Mouse (Mus musculus) MEL (cell line): ENCODE data around the gene Glis1. TPM values are rescaled to one million over a fixed set of nuclear protein-coding genes. Genes with fewer than 3 reads are reported as not detected.

Source experiments
- DNase-seq: peaks from one replicate; pipeline ENCODE4 v3.0.0; 2011; ENCODE audit warnings: low read depth, low spot score
- H3K27ac ChIP-seq: 2 replicates; pipeline ENCODE4 v1.5.1; 2012; ENCODE audit warnings: low read depth, mild to moderate bottlenecking, control low read depth, low read length, moderate library complexity; ENCODE audit not compliant: control insufficient read depth
- H3K27me3 ChIP-seq, 2 experiments: fragments of 150-350 bp in 1 of 2; sonication (generic) in 1 of 2; 2 replicates each; pipeline ENCODE4 v1.6.1; 2012; ENCODE audit warnings: low read length in 2 of 2, mild to moderate bottlenecking in 2 of 2, improper control_type of control experiment in 1 of 2, moderate library complexity in 1 of 2; ENCODE audit not compliant: insufficient read depth in 2 of 2, control insufficient read depth in 1 of 2
- H3K36me3 ChIP-seq, 2 experiments: 2 replicates each; pipeline ENCODE4 v1.6.1; 2012 to 2014; ENCODE audit warnings: low read length in 2 of 2, improper control_type of control experiment in 1 of 2, inconsistent platforms in 1 of 2, mild to moderate bottlenecking in 1 of 2; ENCODE audit not compliant: insufficient read depth in 2 of 2, control insufficient read depth in 1 of 2
- H3K4me1 ChIP-seq, 2 experiments: fragments of 150-350 bp in 1 of 2; sonication (generic) in 1 of 2; 2 replicates each; pipeline ENCODE4 v1.6.1; 2012; ENCODE audit warnings: low read length in 2 of 2, improper control_type of control experiment in 1 of 2, mild to moderate bottlenecking in 1 of 2; ENCODE audit not compliant: insufficient read depth in 2 of 2, control insufficient read depth in 1 of 2
- H3K4me3 ChIP-seq, 2 experiments: fragments of 150-350 bp in 1 of 2; sonication (generic) in 1 of 2; 2 replicates each; pipeline ENCODE4 v1.5.1; 2012; ENCODE audit warnings: low read depth in 2 of 2, low read length in 2 of 2, mild to moderate bottlenecking in 2 of 2, moderate library complexity in 2 of 2, control low read depth in 1 of 2, improper control_type of control experiment in 1 of 2; ENCODE audit not compliant: control insufficient read depth in 1 of 2, insufficient read depth in 1 of 2
- H3K79me2 ChIP-seq: 2 replicates; pipeline ENCODE4 v1.6.1; 2012; ENCODE audit warnings: mild to moderate bottlenecking, low read length, moderate library complexity; ENCODE audit not compliant: control insufficient read depth, poor library complexity, insufficient read depth
- H3K9ac ChIP-seq: 2 replicates; pipeline ENCODE4 v1.6.1; 2012; ENCODE audit warnings: low read depth, mild to moderate bottlenecking, control low read depth, low read length, moderate library complexity; ENCODE audit not compliant: control insufficient read depth, poor library complexity, severe bottlenecking
- H3K9me3 ChIP-seq: fragments of 150-350 bp; sonication (generic); replicated peaks from 2 replicates; pipeline ENCODE4 v1.6.1; 2012; ENCODE audit warnings: mild to moderate bottlenecking, low read length, improper control_type of control experiment, moderate library complexity; ENCODE audit not compliant: insufficient read depth
- E2F4 ChIP-seq: IDR thresholded peaks from 2 replicates; pipeline ENCODE4 v1.6.1; 2011; ENCODE audit warnings: low read depth, low read length, improper control_type of control experiment, borderline replicate concordance
- ELF1 ChIP-seq: IDR thresholded peaks from 2 replicates; pipeline ENCODE4 v1.6.1; 2014; ENCODE audit warnings: low read depth, mild to moderate bottlenecking, inconsistent platforms, low read length, improper control_type of control experiment, moderate library complexity
- EP300 ChIP-seq, 2 experiments: IDR thresholded peaks; 2 replicates each; pipeline ENCODE4 v1.6.1; 2011; ENCODE audit warnings: improper control_type of control experiment in 2 of 2, low read length in 2 of 2, low read depth in 1 of 2, mild to moderate bottlenecking in 1 of 2
- ETS1 ChIP-seq: IDR thresholded peaks from 2 replicates; pipeline ENCODE4 v1.6.1; 2012; ENCODE audit warnings: low read depth, mild to moderate bottlenecking, inconsistent platforms, low read length, improper control_type of control experiment, moderate library complexity
- GABPA ChIP-seq: IDR thresholded peaks from 2 replicates; pipeline ENCODE4 v1.6.1; 2012; ENCODE audit warnings: low read depth, mild to moderate bottlenecking, inconsistent platforms, low read length, improper control_type of control experiment, moderate library complexity
- HCFC1 ChIP-seq: IDR thresholded peaks from 2 replicates; pipeline ENCODE4 v1.6.1; 2012; ENCODE audit warnings: low read depth, mild to moderate bottlenecking, inconsistent platforms, low read length, improper control_type of control experiment, moderate library complexity
- JUND ChIP-seq: IDR thresholded peaks from 2 replicates; pipeline ENCODE4 v1.6.1; 2011; ENCODE audit warnings: low read depth, mild to moderate bottlenecking, improper control_type of control experiment, low read length
- KAT2A ChIP-seq: conservative IDR thresholded peaks from 2 replicates; pipeline ENCODE4 v1.6.1; 2012; ENCODE audit warnings: low read depth, low read length, improper control_type of control experiment, inconsistent platforms
- MAFK ChIP-seq: IDR thresholded peaks from 2 replicates; pipeline ENCODE4 v1.6.1; 2011; ENCODE audit warnings: low read depth, mild to moderate bottlenecking, low read length, improper control_type of control experiment, borderline replicate concordance
- MAZ ChIP-seq: IDR thresholded peaks from 2 replicates; pipeline ENCODE4 v1.6.1; 2012; ENCODE audit warnings: low read depth, mild to moderate bottlenecking, inconsistent platforms, low read length, improper control_type of control experiment
- MEF2A ChIP-seq: IDR thresholded peaks from 2 replicates; pipeline ENCODE4 v1.6.1; 2014; ENCODE audit warnings: low read depth, mild to moderate bottlenecking, inconsistent platforms, low read length, improper control_type of control experiment; ENCODE audit not compliant: poor library complexity, insufficient replicate concordance, severe bottlenecking; ENCODE audit errors: extremely low read depth
- MXI1 ChIP-seq: IDR thresholded peaks from 2 replicates; pipeline ENCODE4 v1.6.1; 2011; ENCODE audit warnings: mild to moderate bottlenecking, low read depth, low read length, improper control_type of control experiment
- MYB ChIP-seq: IDR thresholded peaks from 2 replicates; pipeline ENCODE4 v1.6.1; 2011; ENCODE audit warnings: mild to moderate bottlenecking, low read depth, low read length, improper control_type of control experiment
- MYC ChIP-seq: IDR thresholded peaks from 2 replicates; pipeline ENCODE4 v1.6.1; 2011; ENCODE audit warnings: low read depth, mild to moderate bottlenecking, low read length, improper control_type of control experiment, moderate library complexity
- NELFE ChIP-seq: IDR thresholded peaks from 2 replicates; pipeline ENCODE4 v1.6.1; 2011; ENCODE audit warnings: low read depth, low read length, improper control_type of control experiment
- NRF1 ChIP-seq: IDR thresholded peaks from 2 replicates; pipeline ENCODE4 v1.6.1; 2014; ENCODE audit warnings: low read depth, mild to moderate bottlenecking, inconsistent platforms, low read length, improper control_type of control experiment, moderate library complexity; ENCODE audit not compliant: poor library complexity, insufficient read depth, severe bottlenecking
- POLR2A ChIP-seq, 2 experiments: IDR thresholded peaks; 2 replicates each; pipeline ENCODE4 v1.6.1; 2011 to 2012; ENCODE audit warnings: low read length in 2 of 2, mild to moderate bottlenecking in 2 of 2, control low read depth in 1 of 2, improper control_type of control experiment in 1 of 2, low read depth in 1 of 2, moderate library complexity in 1 of 2; ENCODE audit not compliant: control insufficient read depth in 1 of 2, insufficient read depth in 1 of 2, poor library complexity in 1 of 2
- POLR2AphosphoS2 ChIP-seq: IDR thresholded peaks from 2 replicates; pipeline ENCODE4 v1.6.1; 2011; ENCODE audit warnings: low read length, improper control_type of control experiment
- POLR2AphosphoS5 ChIP-seq: IDR thresholded peaks from 2 replicates; pipeline ENCODE4 v1.6.1; 2012; ENCODE audit warnings: low read depth, borderline replicate concordance, mild to moderate bottlenecking, inconsistent platforms, low read length, moderate library complexity, mixed read lengths
- RAD21 ChIP-seq: IDR thresholded peaks from 2 replicates; pipeline ENCODE4 v1.6.1; 2011; ENCODE audit warnings: mild to moderate bottlenecking, low read depth, low read length, improper control_type of control experiment
- RCOR1 ChIP-seq: IDR thresholded peaks from 2 replicates; pipeline ENCODE4 v1.6.1; 2012; ENCODE audit warnings: low read depth, mild to moderate bottlenecking, inconsistent platforms, low read length, improper control_type of control experiment
- SIN3A ChIP-seq: IDR thresholded peaks from 2 replicates; pipeline ENCODE4 v1.6.1; 2012; ENCODE audit warnings: low read length, improper control_type of control experiment, inconsistent platforms
- SMC3 ChIP-seq: IDR thresholded peaks from 2 replicates; pipeline ENCODE4 v1.6.1; 2011; ENCODE audit warnings: low read depth, low read length, improper control_type of control experiment
- TBP ChIP-seq: IDR thresholded peaks from 2 replicates; pipeline ENCODE4 v1.8.0; 2011; ENCODE audit warnings: low read depth, low read length, improper control_type of control experiment
- UBTF ChIP-seq: IDR thresholded peaks from 2 replicates; pipeline ENCODE4 v1.6.1; 2012; ENCODE audit warnings: low read depth, mild to moderate bottlenecking, inconsistent platforms, low read length, improper control_type of control experiment, moderate library complexity, borderline replicate concordance; ENCODE audit not compliant: insufficient read depth
- USF1 ChIP-seq: IDR thresholded peaks from 2 replicates; pipeline ENCODE4 v1.6.1; 2014; ENCODE audit warnings: low read depth, mild to moderate bottlenecking, inconsistent platforms, low read length, improper control_type of control experiment, moderate library complexity
- USF2 ChIP-seq, 2 experiments: IDR thresholded peaks; 2 replicates each; pipeline ENCODE4 v1.6.1; 2011 to 2012; ENCODE audit warnings: improper control_type of control experiment in 2 of 2, low read length in 2 of 2, borderline replicate concordance in 1 of 2, inconsistent platforms in 1 of 2, low read depth in 1 of 2, mild to moderate bottlenecking in 1 of 2; ENCODE audit not compliant: insufficient read depth in 1 of 2
- ZC3H11A ChIP-seq: IDR thresholded peaks from 2 replicates; pipeline ENCODE4 v1.6.1; 2012; ENCODE audit warnings: low read depth, mild to moderate bottlenecking, inconsistent platforms, low read length, improper control_type of control experiment
- ZNF384 ChIP-seq: IDR thresholded peaks from 2 replicates; pipeline ENCODE4 v1.6.1; 2012; ENCODE audit warnings: low read depth, mild to moderate bottlenecking, inconsistent platforms, low read length, improper control_type of control experiment
- polyA plus RNA-seq, 2 experiments: library from polyadenylated mRNA; stranded (reverse) in 1 of 2; unstranded in 1 of 2; fragments of >175 nt in 1 of 2; fragments of >200 nt in 1 of 2; gene quantifications; 2 replicates each; pipeline versions ENCODE4 v1.2.1 to v1.2.4; 2012; ENCODE audit warnings: low replicate concordance in 2 of 2, low read depth in 1 of 2; ENCODE audit not compliant: insufficient read length in 2 of 2, insufficient read depth in 1 of 2, missing spikeins in 1 of 2
- total RNA-seq: library from RNA; depleted of rRNA; stranded (reverse); fragments of 300-350 nt; gene quantifications from 2 replicates; pipeline ENCODE4 v1.2.3, GENCODE M21; 2012

Glis1 gene
- total and polyA plus RNA-seq, 3 experiments: 0.46 to 0.93 TPM; not detected in 1

DNA sequence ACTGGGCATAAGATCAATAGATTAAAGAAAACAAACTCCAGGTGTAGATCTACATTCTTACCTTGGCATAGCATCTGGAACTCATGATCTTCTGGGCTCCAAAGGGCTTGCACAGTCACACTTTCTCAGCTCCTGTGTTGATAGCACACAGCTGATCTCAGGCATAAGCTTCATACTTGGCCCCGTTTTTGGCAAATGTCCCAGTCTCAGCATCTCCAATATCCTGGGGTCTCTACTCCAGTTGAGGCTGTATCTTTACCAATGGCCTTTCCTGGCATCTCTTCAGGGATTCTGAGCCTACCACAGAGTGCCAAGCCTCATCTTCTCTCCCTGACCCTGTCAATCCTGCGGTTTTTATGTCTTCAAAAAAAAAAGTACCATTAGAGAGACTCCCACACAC lies 48.1 kb downstream of the Glis1 start:
- Histone ChIP-seq H3K27me3 (no peaks in the 10 kb centered on the region), H3K4me1 (no peaks in the 10 kb centered on the region), H3K4me3 (no peak overlapping the region), H3K79me2 (no peaks in the 10 kb centered on the region), H3K27ac (no peak overlapping the region), H3K9me3 (no peaks in the 10 kb centered on the region), H3K36me3 (no peaks in the 10 kb centered on the region), H3K9ac (no peak overlapping the region)
- DNase-seq: no peak
- TF ChIP-seq POLR2AphosphoS2: no peak
- TF ChIP-seq SIN3A: no peak
- no peak for TF ChIP-seq POLR2A (IDR thresholded peaks at IDR 0.05; ENCODE audit: control insufficient read depth in 1 of 2, insufficient read depth in 1 of 2, low read depth in 1 of 2, low read length in 2 of 2, poor library complexity in 1 of 2)
- TF ChIP-seq TBP: no peak
- TF ChIP-seq KAT2A: no peak
- no peak for TF ChIP-seq USF2 (IDR thresholded peaks at IDR 0.05; ENCODE audit: borderline replicate concordance in 1 of 2, insufficient read depth in 1 of 2, low read depth in 1 of 2, low read length in 2 of 2)
- TF ChIP-seq JUND: no peak
- TF ChIP-seq MAZ: no peak
- TF ChIP-seq UBTF: no peak
- no peak for TF ChIP-seq GABPA
- TF ChIP-seq NRF1: no peak
- TF ChIP-seq MAFK: no peak
- TF ChIP-seq ZC3H11A: no peak
- no peak for TF ChIP-seq USF1
- no peak for TF ChIP-seq RAD21
- TF ChIP-seq MXI1: no peak
- TF ChIP-seq E2F4: no peak
- TF ChIP-seq NELFE: no peak
- no peak for TF ChIP-seq ELF1

- TF ChIP-seq RCOR1: no peak
- TF ChIP-seq EP300 (IDR thresholded peaks at IDR 0.05; ENCODE audit: low read depth in 1 of 2, low read length in 2 of 2): no peak
- TF ChIP-seq MYC: no peak
- TF ChIP-seq SMC3: no peak
- no peak for TF ChIP-seq NRF1
- no peak for TF ChIP-seq MXI1
- TF ChIP-seq POLR2AphosphoS5: no peak
- no peak for TF ChIP-seq MYB
- no peak for TF ChIP-seq ETS1
- TF ChIP-seq USF1: no peak
- TF ChIP-seq HCFC1: no peak
- TF ChIP-seq MEF2A: no peak
- TF ChIP-seq ZNF384: no peak
- no peak for TF ChIP-seq ELF1
- no peak for TF ChIP-seq MAZ
- Histone ChIP-seq H3K27ac (no peak overlapping the region), H3K36me3 (no peaks in the 10 kb centered on the region), H3K4me3 (no peak overlapping the region), H3K27me3 (no peaks in the 10 kb centered on the region), H3K9me3 (no peaks in the 10 kb centered on the region), H3K4me1 (no peaks in the 10 kb centered on the region), H3K9ac (no peak overlapping the region), H3K79me2 (no peaks in the 10 kb centered on the region)
- no peak for DNase-seq
These were observed 49.3 kb downstream of the Glis1 start for GRCm38 (mm10) chr4:107483556-107484220.
